In genomic region chrX:99135523-99136258, GRCm38 (mm10) we compare ENCODE assay signal across 7 mouse cellular contexts. TPM values are rescaled to one million over a fixed set of nuclear protein-coding genes. Genes with fewer than 3 reads are reported as not detected.
DNase-seq lines count a peak whose midpoint lies in the region; ATAC-seq lines count a peak whose summit lies in the region.

Gene Efnb1 (plus strand): TSS chrX:99136130.

- 33% methylated on average over 35 of the region's 35 CpGs for WGBS in intestine, embryonic 15.5 days
- WGBS in midbrain, embryonic 10.5 days = 21% methylated on average over 35 of the region's 35 CpGs

- peak within 1 kb of the TSS; percentile 70 for H3K4me2 ChIP-seq in intestine, embryonic 15.5 days (replicated peaks)

- DNase-seq in adrenal gland, adult 18-20 months (ENCODE audit: low spot score in 2 of 2) = peak; percentile 83 to 84
- DNase-seq in embryo, embryonic 11.5 days (ENCODE audit: low read depth, low spot score) = peak; percentile 84
- peak; percentile 76 to 84 for DNase-seq in gastrocnemius, postnatal 36 days
- DNase-seq in left cerebral cortex, postnatal 25 days (ENCODE audit: low spot score in 2 of 2) = peak; percentile 79 to 94
- DNase-seq in midbrain, embryonic 10.5 days (ENCODE audit: low spot score) = peak; percentile 88
- DNase-seq in right cerebral cortex, postnatal 4 days = peak; percentile 75

- H3K9me3 ChIP-seq in intestine, embryonic 15.5 days = no peaks in the 10 kb centered on the region
- H3K9me3 ChIP-seq in midbrain, embryonic 10.5 days (replicated peaks) = no peaks in the 10 kb centered on the region

- peak; percentile 88 for ATAC-seq in intestine, embryonic 15.5 days

- H3K27me3 ChIP-seq in intestine, embryonic 15.5 days (replicated peaks) = 0 out of 2 replicates have a peak, but pooled peaks cover 4% of the 10 kb centered on the region
- H3K27me3 ChIP-seq in midbrain, embryonic 10.5 days (ENCODE audit: low read depth, poor library complexity, severe bottlenecking) = peaks cover 100% of the 10 kb centered on the region

- H3K36me3 ChIP-seq in intestine, embryonic 15.5 days = no peaks in the 10 kb centered on the region
- no peaks in the 10 kb centered on the region for H3K36me3 ChIP-seq in midbrain, embryonic 10.5 days

- H3K4me1 ChIP-seq in intestine, embryonic 15.5 days (replicated peaks) = peaks cover 11% of the 10 kb centered on the region
- peaks cover 32% of the 10 kb centered on the region for H3K4me1 ChIP-seq in midbrain, embryonic 10.5 days

- H3K9ac ChIP-seq in intestine, embryonic 15.5 days = peak within 1 kb of the TSS; percentile 85

- peak within 1 kb of the TSS; percentile 62 for H3K4me3 ChIP-seq in intestine, embryonic 15.5 days (replicated peaks)
- peak within 1 kb of the TSS; percentile 79 for H3K4me3 ChIP-seq in midbrain, embryonic 10.5 days

- H3K27ac ChIP-seq in intestine, embryonic 15.5 days = peak within 1 kb of the TSS; percentile 86
- H3K27ac ChIP-seq in midbrain, embryonic 10.5 days (replicated peaks) = peak within 1 kb of the TSS; percentile 92

- intact Hi-C loops in gastrocnemius, postnatal 36 days (cut with DNase I) = loop anchor here (1.0 to 10.0 kb wide), 4 partner anchors 62 to 388 kb away; no protein-coding TSS in a partner anchor
- intact Hi-C loops in left cerebral cortex, postnatal 25 days (cut with DNase I) = loop anchor here (1.0 to 10.0 kb wide), 7 partner anchors 62 to 679 kb away; no protein-coding TSS in a partner anchor

RNA-seq across cellular contexts. Expression of gene Efnb1, which starts in this region (rescaled TPM):
- 10 to 100 TPM; 53.1 to 65.4 TPM for total RNA-seq in adrenal gland, adult 18-20 months (2021)
- 1 to 10 TPM; 4.5 to 5.8 TPM for total RNA-seq in gastrocnemius, postnatal 36 days (2021)
- polyA plus RNA-seq in intestine, embryonic 15.5 days (2015; fragmentation: Nextera tagmentation; extraction: Ambion mirVana) = 30.8 and 31.4 TPM in 2 replicates
- total RNA-seq in left cerebral cortex, postnatal 25 days (2021) = 10 to 100 TPM; 12.8 to 19.3 TPM
- polyA plus RNA-seq in midbrain, embryonic 10.5 days (2016; fragmentation: Nextera tagmentation; extraction: Ambion mirVana) = 49.3 and 50.6 TPM in 2 replicates

Comparison
In these comparisons a context has a peak if more than half of its experiments do, and no peak if none do; other contexts are left out.
1. Peak in every context shown above with its lines: DNase-seq, ATAC-seq, H3K4me3 ChIP-seq and H3K27ac ChIP-seq.